Mouse (Mus musculus) thymus, postnatal 0 days (tissue): ENCODE measurements around the gene Tmem269. TPM values are rescaled to one million over a fixed set of nuclear protein-coding genes. Genes with fewer than 3 reads are reported as not detected.
A peak's percentile ranks its signal among the peaks of the same experiment; 100 is the strongest.

ENCODE experiments used
- DNase-seq: peaks from one replicate; pipeline ENCODE4 v3.0.0-alpha.2; 2015; ENCODE audit warnings: low spot score
- polyA plus RNA-seq: library from polyadenylated mRNA; unstranded; fragments of >200 nt; fragmentation: Nextera tagmentation; extraction: Ambion mirVana; gene quantifications from 2 replicates; pipeline ENCODE4 v1.2.1, GENCODE M21; 2015

Gene Tmem269
- 0.12 TPM in 1 of 2 replicates, not detected in the other for polyA plus RNA-seq

- DNase-seq, result no peak
Observed at GRCm38 (mm10) chr4:119218169-119218568, at the start of gene Tmem269. Gene Tmem269 (minus strand): TSS chr4:119218217.

DNA sequence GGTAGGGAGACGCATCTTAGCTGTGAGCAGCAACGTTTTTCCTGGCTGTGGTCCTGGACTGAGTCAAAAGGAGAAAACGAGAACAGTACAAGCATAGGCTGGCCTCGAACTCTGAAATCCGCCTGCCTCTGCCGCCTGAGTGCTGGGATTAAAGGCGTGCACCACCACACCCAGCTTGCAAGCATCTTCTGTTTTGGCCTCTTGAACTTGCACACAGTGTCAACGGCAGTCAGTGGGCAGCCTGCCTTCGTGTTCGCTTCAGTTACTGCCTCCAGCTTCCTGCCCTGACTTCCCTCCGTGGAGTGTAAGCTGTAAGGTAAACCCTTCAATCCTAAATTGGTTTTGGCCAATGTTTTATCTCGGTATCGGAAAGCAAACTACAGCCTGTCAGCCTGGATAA is 48.6 kb upstream of the Tmem269 start:
- no peak for DNase-seq

DNA sequence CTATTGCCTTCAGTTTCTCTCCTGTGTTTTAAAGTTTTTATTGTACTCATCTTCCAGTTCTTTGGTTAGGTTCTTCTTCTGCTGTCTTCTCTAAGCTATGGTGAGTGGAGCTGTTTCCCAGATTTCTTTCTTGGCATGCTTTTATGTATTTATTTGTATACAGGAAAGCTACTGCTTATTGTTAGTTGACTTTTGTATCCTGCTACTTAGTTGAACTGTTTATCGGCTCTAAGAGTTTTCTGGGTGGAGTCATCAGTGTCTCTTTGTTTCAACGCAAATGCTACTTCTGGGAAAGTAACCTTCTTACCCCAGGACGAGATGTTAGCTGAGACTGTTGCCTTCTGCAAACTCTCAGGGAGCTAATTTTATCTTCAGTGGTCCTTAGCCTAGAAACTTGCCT is 45.4 kb upstream of the Tmem269 start:
- DNase-seq, result no peak

DNA sequence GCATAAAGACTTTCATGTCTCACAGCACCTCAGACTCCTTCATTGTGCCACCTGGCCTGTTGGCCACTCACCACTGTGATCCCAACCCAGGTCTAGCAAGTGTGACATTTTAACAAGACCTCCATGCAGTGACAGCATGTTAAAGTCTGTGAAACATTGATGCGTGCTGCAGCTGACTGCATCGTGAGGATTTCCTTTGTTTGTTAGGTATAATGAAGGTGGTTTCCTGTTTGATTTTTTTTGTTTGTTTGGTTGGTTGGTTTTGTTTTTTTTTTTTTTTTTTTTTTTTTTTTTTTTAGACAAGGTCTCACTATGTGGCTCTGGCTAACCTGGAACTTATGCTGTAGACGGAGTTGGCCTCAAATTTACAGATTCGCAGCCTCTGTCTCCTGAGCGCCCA is 44.5 kb upstream of the Tmem269 start:
- DNase-seq, result no peak

DNA sequence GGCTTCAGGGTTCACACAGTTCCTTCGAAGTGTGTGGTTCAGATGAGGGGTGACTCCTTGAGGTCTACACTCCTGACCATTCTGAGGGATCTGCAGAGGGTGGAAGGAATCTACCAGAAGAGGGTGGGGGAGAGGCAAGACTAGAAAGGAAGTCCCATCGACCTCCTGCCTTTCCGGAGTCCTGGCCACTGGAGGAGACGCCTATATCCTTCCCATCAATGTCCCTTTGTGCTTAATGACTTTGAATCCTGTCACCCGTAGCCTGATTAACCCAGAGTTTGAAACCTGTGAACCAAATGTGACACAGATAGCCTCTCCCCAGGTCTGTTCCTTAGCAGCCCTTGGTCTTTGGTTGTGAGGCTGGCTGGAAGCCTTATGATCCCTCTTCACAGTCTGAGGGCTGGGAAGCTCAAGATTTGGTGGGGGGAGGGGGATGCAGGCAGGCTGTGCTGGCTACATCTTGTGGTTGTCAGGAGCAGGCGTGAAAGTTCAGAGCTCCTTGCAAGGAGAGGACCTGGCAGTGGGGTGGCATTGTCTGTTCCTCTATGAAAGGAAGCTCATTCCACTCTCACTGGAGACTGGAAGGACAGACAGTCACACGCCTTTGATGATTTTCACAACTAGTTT is 43.2 kb upstream of the Tmem269 start:
- no peak for DNase-seq

- no peak for DNase-seq
Observed at GRCm38 (mm10) chr4:119259344-119260254, 41.6 kb upstream of the Tmem269 start.

DNA sequence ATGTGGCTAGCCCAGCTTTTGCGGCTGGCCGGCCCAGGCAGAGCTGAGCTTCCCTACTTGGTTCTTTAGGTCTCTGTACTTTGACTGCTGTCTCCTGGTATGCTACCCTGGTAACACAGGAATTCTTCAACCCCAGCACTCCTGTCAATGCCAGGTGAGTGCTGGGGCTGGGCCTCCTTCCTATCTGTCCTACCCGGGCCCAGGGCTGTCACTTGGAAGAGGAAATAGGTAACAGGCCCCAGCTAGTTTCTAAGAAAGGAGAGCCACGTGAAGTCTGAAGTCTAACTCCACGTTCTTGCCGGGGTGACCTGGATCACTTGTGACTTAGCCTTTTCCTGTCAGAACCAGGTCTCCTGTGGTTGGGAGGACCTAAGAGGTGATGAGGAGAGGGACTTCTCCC is 39.1 kb upstream of the Tmem269 start:
- DNase-seq, result no peak

GRCm38 (mm10) chr4:119255351-119255750 is 37.3 kb upstream of the Tmem269 start, which contains the start of gene Cldn19:
Gene Cldn19 (plus strand): TSS chr4:119255414.
- no peak for DNase-seq

GRCm38 (mm10) chr4:119254012-119254618 is 36.1 kb upstream of the Tmem269 start:
- no peak for DNase-seq

- no peak for DNase-seq
Observed at GRCm38 (mm10) chr4:119252025-119252808, 34.2 kb upstream of the Tmem269 start.

- no peak for DNase-seq
Observed at GRCm38 (mm10) chr4:119248407-119248965, 30.5 kb upstream of the Tmem269 start.

DNA sequence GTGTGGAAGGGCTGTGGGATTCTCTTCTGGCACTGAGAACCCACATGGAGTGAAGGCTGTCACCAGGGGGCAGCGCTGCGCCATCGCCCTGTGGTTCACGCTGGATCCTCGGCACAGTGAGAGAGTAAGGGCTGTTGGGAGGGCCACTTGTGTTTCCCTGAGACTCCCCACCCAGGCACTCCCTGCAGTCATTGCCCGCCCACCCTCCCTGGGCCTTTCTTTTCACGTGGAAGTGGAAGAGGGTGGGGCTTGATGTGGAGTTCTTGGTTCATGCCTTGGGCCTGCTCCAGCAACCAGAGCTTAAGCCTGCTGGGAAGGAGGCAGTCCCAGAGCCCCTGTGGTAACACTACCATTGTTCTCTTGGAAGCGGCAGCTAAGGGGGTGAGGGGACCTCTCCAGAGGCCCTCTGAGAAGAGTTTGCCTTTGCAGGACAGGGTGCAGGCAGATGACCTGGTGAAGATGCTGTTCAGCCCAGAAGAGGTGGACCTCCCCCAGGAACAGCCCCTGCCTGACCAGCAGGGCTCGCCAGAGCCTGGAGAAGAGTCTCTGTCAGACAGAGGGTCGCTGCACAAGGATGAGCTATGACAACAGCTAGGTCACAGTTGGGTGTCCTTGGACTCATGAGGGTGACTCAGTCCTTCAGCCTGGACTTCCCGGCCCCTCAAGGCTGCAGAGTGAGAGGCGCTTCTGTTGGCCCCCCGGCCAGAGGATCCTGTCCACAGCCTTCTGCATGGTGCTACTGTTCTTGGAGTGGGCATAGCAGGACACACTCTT is 29.6 kb upstream of the Tmem269 start:
- DNase-seq, result peak; percentile 68

DNA sequence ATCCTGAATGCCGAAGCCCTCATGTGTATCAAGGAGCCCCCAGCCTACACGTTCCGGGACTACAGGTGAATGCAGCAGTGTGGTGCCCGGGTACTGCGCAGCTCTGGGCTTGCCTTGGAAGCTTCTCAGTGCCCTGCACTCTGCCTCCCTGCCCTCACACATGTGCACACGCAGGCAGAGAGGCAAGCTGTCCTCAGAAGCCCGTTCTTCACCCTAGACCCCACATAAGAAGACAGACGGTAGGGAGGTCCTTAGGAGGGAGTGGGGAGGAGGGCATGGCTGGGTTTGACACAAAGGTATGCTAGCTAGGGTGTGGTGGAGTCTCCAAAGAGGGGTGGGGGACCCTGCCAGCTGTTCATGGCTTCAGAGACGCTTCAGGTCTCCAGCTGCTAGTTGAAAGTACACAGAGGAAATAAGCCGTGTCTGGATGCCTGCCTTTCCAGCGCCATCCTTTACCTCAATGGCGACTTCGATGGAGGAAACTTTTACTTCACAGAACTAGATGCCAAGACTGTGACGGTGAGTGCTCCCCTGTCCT is 28.7 kb upstream of the Tmem269 start:
- DNase-seq, result peak; percentile 53

DNA sequence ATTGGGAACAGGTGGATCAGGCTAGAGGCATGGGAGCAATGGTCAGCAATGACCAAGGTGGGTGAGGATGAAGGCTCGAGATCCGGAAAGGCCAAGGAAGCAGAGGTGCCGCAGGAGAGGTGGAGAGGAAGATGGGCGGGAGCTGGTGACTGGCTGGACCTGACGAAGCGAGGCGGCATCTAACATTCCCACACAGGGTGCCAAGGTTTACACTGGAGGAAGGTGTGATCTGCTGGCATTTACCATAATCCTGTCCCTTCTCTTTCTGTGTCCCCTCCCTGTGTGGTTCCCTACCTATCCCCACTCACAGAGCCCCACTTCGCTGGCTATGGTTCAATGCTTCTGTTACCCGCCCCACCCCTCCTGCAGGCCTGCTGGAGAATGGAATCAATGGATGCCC is 27.9 kb upstream of the Tmem269 start:
- DNase-seq, result no peak

DNA sequence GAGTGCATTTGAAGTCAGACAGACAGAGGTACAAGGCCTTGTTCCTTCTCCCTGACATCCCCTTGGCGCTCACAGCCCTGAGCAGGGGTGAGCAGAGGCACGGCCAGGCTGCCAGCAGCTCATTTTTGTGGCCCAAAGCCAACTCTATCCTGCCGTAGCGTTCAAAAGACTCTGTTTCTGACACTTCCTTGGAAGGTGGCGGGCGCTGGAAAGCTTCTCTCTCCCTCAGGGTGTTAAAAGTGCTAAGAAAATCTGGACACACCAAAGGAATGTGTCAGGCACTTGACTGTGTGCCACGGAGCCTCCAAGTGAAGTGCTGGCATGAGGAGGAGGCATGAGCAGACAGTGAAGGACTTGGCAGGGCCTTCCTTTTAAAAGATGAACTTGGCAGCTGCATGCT is 27.5 kb upstream of the Tmem269 start:
- no peak for DNase-seq

- DNase-seq, result no peak
Observed at GRCm38 (mm10) chr4:119244468-119245240, 26.6 kb upstream of the Tmem269 start.

- DNase-seq, result no peak
Observed at GRCm38 (mm10) chr4:119242571-119242970, 24.6 kb upstream of the Tmem269 start.

DNA sequence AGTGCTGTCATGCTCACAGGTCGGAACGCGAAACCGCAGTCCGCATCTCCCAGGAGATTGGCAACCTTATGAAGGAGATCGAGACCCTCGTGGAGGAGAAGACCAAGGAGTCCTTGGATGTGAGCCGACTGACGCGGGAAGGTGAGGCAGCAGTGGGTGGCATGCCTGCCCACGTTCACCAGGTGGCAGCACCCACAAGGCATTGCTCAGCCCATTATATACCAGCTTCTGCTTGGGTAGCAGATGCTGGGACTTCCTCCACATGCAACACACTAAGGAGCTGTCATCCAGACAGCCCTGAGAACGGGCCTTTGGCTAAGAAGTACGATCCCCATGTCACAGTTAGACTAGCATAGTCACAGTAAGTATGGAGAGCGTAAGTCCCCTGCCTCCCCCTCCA is 23.6 kb upstream of the Tmem269 start:
- DNase-seq, result peak; percentile 21

- peak; percentile 75 for DNase-seq
Observed at GRCm38 (mm10) chr4:119239181-119239682, 21.2 kb upstream of the Tmem269 start.
